Mouse (Mus musculus) heart, embryonic 14.5 days (tissue): Measurements from ENCODE around the gene Usp21. TPM values are rescaled to one million over a fixed set of nuclear protein-coding genes. Genes with fewer than 3 reads are reported as not detected.

ENCODE experiments used
- polyA plus RNA-seq: library from polyadenylated mRNA; unstranded; fragments of >200 nt; fragmentation: Nextera tagmentation; extraction: Ambion mirVana; gene quantifications from 2 replicates; pipeline ENCODE4 v1.2.1, GENCODE M21; 2014

Usp21 gene
- polyA plus RNA-seq, 1 experiment from 2014 or later, result 45.5 TPM

Other genes with a start within 250 kb of the Usp21 start
- gene Fcgr3, start 223.1 kb downstream of the Usp21 start, polyA plus RNA-seq, result 9.7 and 9.8 TPM in 2 replicates
- 3.0 and 4.7 TPM in 2 replicates for gene Cfap126, start 174.1 kb downstream of the Usp21 start, polyA plus RNA-seq
- 622 and 642 TPM in 2 replicates for gene Sdhc, start 137.4 kb downstream of the Usp21 start, polyA plus RNA-seq
- not detected in 2 replicates for gene Mpz, start 137.3 kb downstream of the Usp21 start, polyA plus RNA-seq
- 58.8 TPM in 2 replicates for gene Pcp4l1, start 91.7 kb downstream of the Usp21 start, polyA plus RNA-seq
- 0.28 and 0.32 TPM in 2 replicates for gene Nr1i3, start 74.0 kb downstream of the Usp21 start, polyA plus RNA-seq
- 54.2 and 58.4 TPM in 2 replicates for gene Tomm40l, start 65.5 kb downstream of the Usp21 start, polyA plus RNA-seq
- gene Apoa2, start 62.9 kb downstream of the Usp21 start, polyA plus RNA-seq, result 5.3 TPM in 2 replicates
- 30.1 and 37.7 TPM in 2 replicates for gene Fcer1g, start 53.6 kb downstream of the Usp21 start, polyA plus RNA-seq
- 2.8 and 3.0 TPM in 2 replicates for gene Adamts4, start 37.6 kb downstream of the Usp21 start, polyA plus RNA-seq
- gene Ndufs2, start 36.6 kb downstream of the Usp21 start, polyA plus RNA-seq, result 541 and 561 TPM in 2 replicates
- 52.8 and 55.6 TPM in 2 replicates for gene B4galt3, start 17.7 kb downstream of the Usp21 start, polyA plus RNA-seq
- 42.9 and 44.8 TPM in 2 replicates for gene Ppox, start 6.8 kb downstream of the Usp21 start, polyA plus RNA-seq
- gene Ufc1, start 7.0 kb upstream of the Usp21 start, polyA plus RNA-seq, result 96.0 and 111 TPM in 2 replicates
- gene Dedd, start 41.2 kb upstream of the Usp21 start, polyA plus RNA-seq, result 31.4 and 42.4 TPM in 2 replicates
- 28.4 and 31.8 TPM in 2 replicates for gene Nit1, start 57.7 kb upstream of the Usp21 start, polyA plus RNA-seq
- 34.3 and 42.2 TPM in 2 replicates for gene Pfdn2, start 57.7 kb upstream of the Usp21 start, polyA plus RNA-seq
- gene Klhdc9, start 72.8 kb upstream of the Usp21 start, polyA plus RNA-seq, result 0.63 and 1.0 TPM in 2 replicates
- gene Nectin4, start 82.1 kb upstream of the Usp21 start, polyA plus RNA-seq, result 0.12 TPM in 1 of 2 replicates, not detected in the other
- gene Arhgap30, start 101.0 kb upstream of the Usp21 start, polyA plus RNA-seq, result 0.54 and 0.62 TPM in 2 replicates
- 46.7 and 58.5 TPM in 2 replicates for gene Usf1, start 123.3 kb upstream of the Usp21 start, polyA plus RNA-seq
- gene Tstd1, start 130.9 kb upstream of the Usp21 start, polyA plus RNA-seq, result 1.5 and 2.1 TPM in 2 replicates
- 70.9 and 74.7 TPM in 2 replicates for gene F11r, start 149.5 kb upstream of the Usp21 start, polyA plus RNA-seq
- 12.9 and 14.4 TPM in 2 replicates for gene Alyref2, start 215.5 kb upstream of the Usp21 start, polyA plus RNA-seq
- gene Itln1, start 247.3 kb upstream of the Usp21 start, polyA plus RNA-seq, result not detected in 2 replicates